Mouse (Mus musculus): ENCODE measurements around the gene Cav3. TPM values are rescaled to one million over a fixed set of nuclear protein-coding genes. Genes with fewer than 3 reads are reported as not detected.

Gene Cav3
- polyA plus RNA-seq (2014; fragmentation: Nextera tagmentation; extraction: Ambion mirVana): 0.29 TPM in 1 of 2 replicates, not detected in the other

GRCm38 (mm10) chr6:112459341-112459749 is at the start of gene Cav3:
TSS of gene Cav3 (plus strand) at chr6:112459505.
- ATAC-seq (ENCODE audit: low read depth): no peak
- Histone ChIP-seq H3K27me3 (ENCODE audit: control insufficient read depth, insufficient read depth, low read length) (no peaks in the 10 kb centered on the region), H3K36me3 (ENCODE audit: control insufficient read depth, insufficient read depth, low read length) (no peaks in the 10 kb centered on the region), H3K27ac (ENCODE audit: low read depth, low read length) (no peak within 1 kb of the TSS), H3K4me2 (ENCODE audit: low read depth, low read length) (no peak within 1 kb of the TSS), H3K4me3 (ENCODE audit: low read depth, low read length) (no peak within 1 kb of the TSS), H3K9ac (replicated peaks; ENCODE audit: low read depth, low read length) (no peak within 1 kb of the TSS), H3K4me1 (ENCODE audit: control insufficient read depth, insufficient read depth, low read length) (no peaks in the 10 kb centered on the region), H3K9me3 (ENCODE audit: control insufficient read depth, low read length) (no peaks in the 10 kb centered on the region)
- WGBS: 77% methylated on average over 12 of the region's 12 CpGs

GRCm38 (mm10) chr6:112419333-112419732 is 40.0 kb upstream of the Cav3 start:
- Histone ChIP-seq H3K36me3 (ENCODE audit: control insufficient read depth, insufficient read depth, low read length) (no peaks in the 10 kb centered on the region), H3K4me1 (ENCODE audit: control insufficient read depth, insufficient read depth, low read length) (no peaks in the 10 kb centered on the region), H3K4me3 (ENCODE audit: low read depth, low read length) (no peak overlapping the region), H3K27ac (ENCODE audit: low read depth, low read length) (no peak overlapping the region), H3K9ac (replicated peaks; ENCODE audit: low read depth, low read length) (no peak overlapping the region), H3K9me3 (ENCODE audit: control insufficient read depth, low read length) (peaks cover 4% of the 10 kb centered on the region; the same call in 1 of the 2 replicates), H3K4me2 (ENCODE audit: low read depth, low read length) (no peak overlapping the region), H3K27me3 (ENCODE audit: control insufficient read depth, insufficient read depth, low read length) (no peaks in the 10 kb centered on the region)
- 85% methylated on average over 9 of the region's 9 CpGs for WGBS
- no peak for ATAC-seq (ENCODE audit: low read depth)

GRCm38 (mm10) chr6:112420883-112421282 is 38.4 kb upstream of the Cav3 start:
- Histone ChIP-seq H3K9ac (replicated peaks; ENCODE audit: low read depth, low read length) (no peak overlapping the region), H3K27ac (ENCODE audit: low read depth, low read length) (no peak overlapping the region), H3K4me1 (ENCODE audit: control insufficient read depth, insufficient read depth, low read length) (no peaks in the 10 kb centered on the region), H3K36me3 (ENCODE audit: control insufficient read depth, insufficient read depth, low read length) (no peaks in the 10 kb centered on the region), H3K4me3 (ENCODE audit: low read depth, low read length) (no peak overlapping the region), H3K9me3 (ENCODE audit: control insufficient read depth, low read length) (peaks cover 4% of the 10 kb centered on the region; the same call in 1 of the 2 replicates), H3K4me2 (ENCODE audit: low read depth, low read length) (no peak overlapping the region), H3K27me3 (ENCODE audit: control insufficient read depth, insufficient read depth, low read length) (no peaks in the 10 kb centered on the region)
- 97% methylated on average over 1 of the region's 1 CpGs for WGBS
- ATAC-seq (ENCODE audit: low read depth): no peak

- ATAC-seq (ENCODE audit: low read depth): no peak
- H3K4me2 ChIP-seq (ENCODE audit: low read depth, low read length): no peak overlapping the region
- no peaks in the 10 kb centered on the region for H3K27me3 ChIP-seq (ENCODE audit: control insufficient read depth, insufficient read depth, low read length)
- no peaks in the 10 kb centered on the region for H3K4me1 ChIP-seq (ENCODE audit: control insufficient read depth, insufficient read depth, low read length)
- no peak overlapping the region for H3K27ac ChIP-seq (ENCODE audit: low read depth, low read length)
- no peaks in the 10 kb centered on the region for H3K36me3 ChIP-seq (ENCODE audit: control insufficient read depth, insufficient read depth, low read length)
- peaks cover 4% of the 10 kb centered on the region; the same call in 1 of the 2 replicates for H3K9me3 ChIP-seq (ENCODE audit: control insufficient read depth, low read length)
- H3K9ac ChIP-seq (replicated peaks; ENCODE audit: low read depth, low read length): no peak overlapping the region
- H3K4me3 ChIP-seq (ENCODE audit: low read depth, low read length): no peak overlapping the region
- 85% methylated on average over 8 of the region's 8 CpGs for WGBS
Observed at GRCm38 (mm10) chr6:112423746-112424501, 35.4 kb upstream of the Cav3 start.

- H3K4me2 ChIP-seq (ENCODE audit: low read depth, low read length): no peak overlapping the region
- H3K27me3 ChIP-seq (ENCODE audit: control insufficient read depth, insufficient read depth, low read length): no peaks in the 10 kb centered on the region
- no peaks in the 10 kb centered on the region for H3K4me1 ChIP-seq (ENCODE audit: control insufficient read depth, insufficient read depth, low read length)
- ATAC-seq (ENCODE audit: low read depth): no peak
- H3K9ac ChIP-seq (replicated peaks; ENCODE audit: low read depth, low read length): no peak overlapping the region
- 76% methylated on average over 6 of the region's 6 CpGs for WGBS
- peaks cover 4% of the 10 kb centered on the region; the same call in 1 of the 2 replicates for H3K9me3 ChIP-seq (ENCODE audit: control insufficient read depth, low read length)
- no peak overlapping the region for H3K4me3 ChIP-seq (ENCODE audit: low read depth, low read length)
- no peak overlapping the region for H3K27ac ChIP-seq (ENCODE audit: low read depth, low read length)
- H3K36me3 ChIP-seq (ENCODE audit: control insufficient read depth, insufficient read depth, low read length): no peaks in the 10 kb centered on the region
Observed at GRCm38 (mm10) chr6:112426018-112426732, 33.1 kb upstream of the Cav3 start.

GRCm38 (mm10) chr6:112445675-112446074 is 13.6 kb upstream of the Cav3 start:
- no peak overlapping the region for H3K4me2 ChIP-seq (ENCODE audit: low read depth, low read length)
- no peak overlapping the region for H3K27ac ChIP-seq (ENCODE audit: low read depth, low read length)
- ATAC-seq (ENCODE audit: low read depth): no peak
- H3K9ac ChIP-seq (replicated peaks; ENCODE audit: low read depth, low read length): no peak overlapping the region
- no peaks in the 10 kb centered on the region for H3K4me1 ChIP-seq (ENCODE audit: control insufficient read depth, insufficient read depth, low read length)
- H3K9me3 ChIP-seq (ENCODE audit: control insufficient read depth, low read length): no peaks in the 10 kb centered on the region
- no peaks in the 10 kb centered on the region for H3K36me3 ChIP-seq (ENCODE audit: control insufficient read depth, insufficient read depth, low read length)
- WGBS: 83% methylated on average over 3 of the region's 3 CpGs
- H3K27me3 ChIP-seq (ENCODE audit: control insufficient read depth, insufficient read depth, low read length): no peaks in the 10 kb centered on the region
- H3K4me3 ChIP-seq (ENCODE audit: low read depth, low read length): no peak overlapping the region

- 94% methylated on average over 5 of the region's 5 CpGs for WGBS
Observed at GRCm38 (mm10) chr6:112461459-112461858, 2.2 kb downstream of the Cav3 start.

GRCm38 (mm10) chr6:112463331-112463730 is 4.0 kb downstream of the Cav3 start:
- H3K4me1 ChIP-seq (ENCODE audit: control insufficient read depth, insufficient read depth, low read length): no peaks in the 10 kb centered on the region
- H3K36me3 ChIP-seq (ENCODE audit: control insufficient read depth, insufficient read depth, low read length): no peaks in the 10 kb centered on the region
- no peak for ATAC-seq (ENCODE audit: low read depth)
- H3K9ac ChIP-seq (replicated peaks; ENCODE audit: low read depth, low read length): no peak overlapping the region
- H3K27ac ChIP-seq (ENCODE audit: low read depth, low read length): no peak overlapping the region
- no peak overlapping the region for H3K4me2 ChIP-seq (ENCODE audit: low read depth, low read length)
- 88% methylated on average over 6 of the region's 6 CpGs for WGBS
- no peaks in the 10 kb centered on the region for H3K9me3 ChIP-seq (ENCODE audit: control insufficient read depth, low read length)
- no peak overlapping the region for H3K4me3 ChIP-seq (ENCODE audit: low read depth, low read length)
- no peaks in the 10 kb centered on the region for H3K27me3 ChIP-seq (ENCODE audit: control insufficient read depth, insufficient read depth, low read length)

More at GRCm38 (mm10) chr6:112461459-112461858, 2.2 kb downstream of the Cav3 start:
- no peaks in the 10 kb centered on the region for H3K27me3 ChIP-seq (ENCODE audit: control insufficient read depth, insufficient read depth, low read length)
- no peak overlapping the region for H3K9ac ChIP-seq (replicated peaks; ENCODE audit: low read depth, low read length)
- no peaks in the 10 kb centered on the region for H3K36me3 ChIP-seq (ENCODE audit: control insufficient read depth, insufficient read depth, low read length)
- H3K27ac ChIP-seq (ENCODE audit: low read depth, low read length): no peak overlapping the region
- H3K4me3 ChIP-seq (ENCODE audit: low read depth, low read length): no peak overlapping the region
- ATAC-seq (ENCODE audit: low read depth): no peak
- H3K4me1 ChIP-seq (ENCODE audit: control insufficient read depth, insufficient read depth, low read length): no peaks in the 10 kb centered on the region
- no peak overlapping the region for H3K4me2 ChIP-seq (ENCODE audit: low read depth, low read length)
- no peaks in the 10 kb centered on the region for H3K9me3 ChIP-seq (ENCODE audit: control insufficient read depth, low read length)

- no peak overlapping the region for H3K27ac ChIP-seq (ENCODE audit: low read depth, low read length)
- H3K36me3 ChIP-seq (ENCODE audit: control insufficient read depth, insufficient read depth, low read length): no peaks in the 10 kb centered on the region
- no peak overlapping the region for H3K4me2 ChIP-seq (ENCODE audit: low read depth, low read length)
- 0 out of 2 replicates have a peak, but pooled peaks cover 3% of the 10 kb centered on the region for H3K9me3 ChIP-seq (ENCODE audit: control insufficient read depth, low read length)
- ATAC-seq (ENCODE audit: low read depth): no peak
- no peaks in the 10 kb centered on the region for H3K4me1 ChIP-seq (ENCODE audit: control insufficient read depth, insufficient read depth, low read length)
- H3K4me3 ChIP-seq (ENCODE audit: low read depth, low read length): no peak overlapping the region
- H3K27me3 ChIP-seq (ENCODE audit: control insufficient read depth, insufficient read depth, low read length): no peaks in the 10 kb centered on the region
- 89% methylated on average over 3 of the region's 3 CpGs for WGBS
- H3K9ac ChIP-seq (replicated peaks; ENCODE audit: low read depth, low read length): no peak overlapping the region
Observed at GRCm38 (mm10) chr6:112465441-112465840, 6.1 kb downstream of the Cav3 start.
